8 mouse cellular contexts compared by ENCODE assay signal in the genomic region with DNA sequence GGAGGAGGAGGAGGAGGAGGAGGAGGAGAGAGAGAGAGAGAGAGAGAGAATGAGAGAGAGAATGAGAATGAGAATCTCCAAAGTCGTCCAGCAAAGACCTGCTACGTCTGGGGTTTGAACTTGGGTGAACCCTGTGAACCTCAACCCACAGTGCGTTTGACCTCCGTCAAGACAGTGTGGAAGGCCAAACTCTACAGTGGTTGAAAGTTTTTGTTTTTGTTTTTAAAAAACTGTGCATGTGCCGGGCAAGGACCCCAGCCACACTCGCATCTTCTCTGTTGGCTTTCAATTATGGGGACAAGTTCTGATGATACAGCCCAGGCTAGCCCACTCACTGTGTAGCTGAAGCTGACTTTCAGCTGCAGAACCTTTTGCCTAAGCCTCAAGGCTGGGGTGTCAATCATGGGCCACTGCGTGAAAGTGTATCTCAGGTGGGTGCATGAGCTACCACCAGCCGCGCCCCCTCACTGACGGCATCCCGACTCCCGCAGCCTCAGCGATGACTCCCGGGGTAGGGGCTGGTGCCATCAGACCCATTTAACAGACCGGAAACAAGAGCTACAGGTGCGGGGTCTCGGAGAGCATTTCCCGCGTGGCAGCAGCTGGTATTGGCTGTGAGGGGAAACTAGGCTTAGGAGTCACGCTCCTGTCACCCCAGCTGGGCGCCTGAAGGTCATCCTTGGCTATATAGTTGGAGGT. TPM values are rescaled to one million over a fixed set of nuclear protein-coding genes. Genes with fewer than 3 reads are reported as not detected.
DNase-seq lines count a peak whose midpoint lies in the region; ATAC-seq lines count a peak whose summit lies in the region.

No protein-coding gene starts in this region.

- peaks cover 2% of the 10 kb centered on the region; the same call in 1 of the 2 replicates for H3K27me3 ChIP-seq in forebrain, embryonic 16.5 days (replicated peaks; ENCODE audit: control insufficient read depth, insufficient read depth, low read length)

- peak overlapping the region; percentile 58 for H3K4me2 ChIP-seq in forebrain, embryonic 16.5 days (ENCODE audit: low read length)

- peak overlapping the region; percentile 25 for H3K4me3 ChIP-seq in forebrain, embryonic 16.5 days (replicated peaks; ENCODE audit: low read length)

- H3K36me3 ChIP-seq in forebrain, embryonic 16.5 days (ENCODE audit: control insufficient read depth, insufficient read depth): no peaks in the 10 kb centered on the region

- peaks cover 44% of the 10 kb centered on the region for H3K4me1 ChIP-seq in forebrain, embryonic 16.5 days (replicated peaks; ENCODE audit: control insufficient read depth, insufficient read depth, low read length)

- 0 out of 2 replicates have a peak overlapping the region, but pooled peaks have one; percentile 43 for H3K27ac ChIP-seq in forebrain, embryonic 16.5 days (ENCODE audit: low read length)

- H3K9me3 ChIP-seq in forebrain, embryonic 16.5 days (ENCODE audit: control insufficient read depth, low read length): no peaks in the 10 kb centered on the region

- WGBS in forebrain, embryonic 16.5 days: 66% methylated on average over 21 of the region's 21 CpGs

- ATAC-seq in CD4-positive, CD25-positive, alpha-beta regulatory T cell, adult 4 months: peak; percentile 7
- peak; percentile 0; the same call in 1 of the 2 replicates for ATAC-seq in forebrain, embryonic 16.5 days

- no peak overlapping the region for H3K9ac ChIP-seq in forebrain, embryonic 16.5 days (replicated peaks; ENCODE audit: low read depth, low read length)

- DNase-seq in cerebellum, postnatal 36 days: peak; percentile 19 to 34
- no peak for DNase-seq in cerebellum, adult 9-10 months
- peak; percentile 48 for DNase-seq in kidney, postnatal 10 days
- peak; percentile 14 for DNase-seq in neural tube, embryonic 10.5 days (ENCODE audit: extremely low spot score, low spot score)
- DNase-seq in retina, embryonic 14.5 days (ENCODE audit: low spot score): no peak
- no peak for DNase-seq in thymus, postnatal 0 days (ENCODE audit: low spot score)

RNA-seq across cellular contexts. Expression of gene Nfic, which starts 23.1 kb away (rescaled TPM):
- polyA plus RNA-seq in CD4-positive, CD25-positive, alpha-beta regulatory T cell, adult 4 months (2017; shearing (Covaris generic)): 10 to 100 TPM; 14.2 to 19.2 TPM
- polyA plus RNA-seq in forebrain, embryonic 16.5 days (2015; fragmentation: Nextera tagmentation; extraction: Ambion mirVana): 25.4 and 27.0 TPM in 2 replicates
- polyA plus RNA-seq in thymus, postnatal 0 days (2015; fragmentation: Nextera tagmentation; extraction: Ambion mirVana): 21.5 and 21.9 TPM in 2 replicates

RNA-seq across cellular contexts. Expression of gene Smim24, which starts 39.5 kb away (rescaled TPM):
- polyA plus RNA-seq in CD4-positive, CD25-positive, alpha-beta regulatory T cell, adult 4 months (2017; shearing (Covaris generic)): 10 to 100 TPM in 1 of 2 experiments, 1 to 10 TPM in 1; 9.0 to 10.8 TPM
- 1.2 and 1.8 TPM in 2 replicates for polyA plus RNA-seq in forebrain, embryonic 16.5 days (2015; fragmentation: Nextera tagmentation; extraction: Ambion mirVana)
- polyA plus RNA-seq in thymus, postnatal 0 days (2015; fragmentation: Nextera tagmentation; extraction: Ambion mirVana): 12.5 and 14.0 TPM in 2 replicates

RNA-seq across cellular contexts. Expression of gene Gm48552, which starts 43.5 kb away (rescaled TPM):
- 1 to 10 TPM in 1 of 2 experiments, under 1 TPM in 1; 0.71 to 2.3 TPM for polyA plus RNA-seq in CD4-positive, CD25-positive, alpha-beta regulatory T cell, adult 4 months (2017; shearing (Covaris generic))
- polyA plus RNA-seq in forebrain, embryonic 16.5 days (2015; fragmentation: Nextera tagmentation; extraction: Ambion mirVana): 1.0 and 2.2 TPM in 2 replicates
- 0.72 and 1.5 TPM in 2 replicates for polyA plus RNA-seq in thymus, postnatal 0 days (2015; fragmentation: Nextera tagmentation; extraction: Ambion mirVana)

RNA-seq across cellular contexts. Expression of gene Gm48551, which starts 48.1 kb away (rescaled TPM):
- polyA plus RNA-seq in CD4-positive, CD25-positive, alpha-beta regulatory T cell, adult 4 months (2017; shearing (Covaris generic)): 1 to 10 TPM; 2.2 to 3.7 TPM
- polyA plus RNA-seq in forebrain, embryonic 16.5 days (2015; fragmentation: Nextera tagmentation; extraction: Ambion mirVana): 6.2 and 8.8 TPM in 2 replicates
- 2.3 TPM in 2 replicates for polyA plus RNA-seq in thymus, postnatal 0 days (2015; fragmentation: Nextera tagmentation; extraction: Ambion mirVana)

RNA-seq across cellular contexts. Expression of gene Dohh, which starts 48.1 kb away (rescaled TPM):
- 10 to 100 TPM in 1 of 2 experiments, 1 to 10 TPM in 1; 9.4 to 13.9 TPM for polyA plus RNA-seq in CD4-positive, CD25-positive, alpha-beta regulatory T cell, adult 4 months (2017; shearing (Covaris generic))
- polyA plus RNA-seq in forebrain, embryonic 16.5 days (2015; fragmentation: Nextera tagmentation; extraction: Ambion mirVana): 86.0 and 91.0 TPM in 2 replicates
- polyA plus RNA-seq in thymus, postnatal 0 days (2015; fragmentation: Nextera tagmentation; extraction: Ambion mirVana): 71.3 and 78.7 TPM in 2 replicates

Comparison
In these comparisons a context has a peak if more than half of its experiments do, and no peak if none do; other contexts are left out.
1. DNase-seq: peak in cerebellum, postnatal 36 days (2 of 2), kidney, postnatal 10 days (single experiment) and neural tube, embryonic 10.5 days (single experiment); none in cerebellum, adult 9-10 months (single experiment), retina, embryonic 14.5 days (single experiment) and thymus, postnatal 0 days (single experiment).